Mouse (Mus musculus) erythroblast, embryonic 14.5 days (primary cell): Measurements from ENCODE around the gene Fgfrl1. TPM values are rescaled to one million over a fixed set of nuclear protein-coding genes. Genes with fewer than 3 reads are reported as not detected.

Experiments
- H3K27me3 ChIP-seq: 2 replicates; pipeline ENCODE4 v1.6.1; 2012; ENCODE audit warnings: inconsistent platforms; ENCODE audit not compliant: control insufficient read depth
- H3K36me3 ChIP-seq: 2 replicates; pipeline ENCODE4 v1.6.1; 2012; ENCODE audit warnings: mild to moderate bottlenecking, inconsistent platforms; ENCODE audit not compliant: control insufficient read depth
- H3K4me1 ChIP-seq: 2 replicates; pipeline ENCODE4 v1.6.1; 2012; ENCODE audit warnings: inconsistent platforms; ENCODE audit not compliant: control insufficient read depth
- H3K4me3 ChIP-seq: replicated peaks from 2 replicates; pipeline ENCODE3; 2012; ENCODE audit warnings: moderate library complexity, mild to moderate bottlenecking, inconsistent platforms
- H3K9me3 ChIP-seq: 2 replicates; pipeline ENCODE4 v1.6.1; 2012; ENCODE audit warnings: low read length, inconsistent platforms, mixed read lengths; ENCODE audit not compliant: control insufficient read depth
- GATA1 ChIP-seq: IDR thresholded peaks from 2 replicates; pipeline ENCODE4 v1.6.1; 2012; ENCODE audit warnings: low read length, inconsistent platforms, mixed read lengths
- TAL1 ChIP-seq: IDR thresholded peaks from 3 replicates; pipeline ENCODE4 v1.6.1; 2012; ENCODE audit warnings: low read length, inconsistent platforms, mixed read lengths
- polyA plus RNA-seq: library from polyadenylated mRNA; stranded (reverse); fragments of >175 nt; gene quantifications from 2 replicates; pipeline ENCODE4 v1.2.3, GENCODE M21; 2012

Fgfrl1 gene
- polyA plus RNA-seq, 1 experiment = 1.8 TPM

DNA sequence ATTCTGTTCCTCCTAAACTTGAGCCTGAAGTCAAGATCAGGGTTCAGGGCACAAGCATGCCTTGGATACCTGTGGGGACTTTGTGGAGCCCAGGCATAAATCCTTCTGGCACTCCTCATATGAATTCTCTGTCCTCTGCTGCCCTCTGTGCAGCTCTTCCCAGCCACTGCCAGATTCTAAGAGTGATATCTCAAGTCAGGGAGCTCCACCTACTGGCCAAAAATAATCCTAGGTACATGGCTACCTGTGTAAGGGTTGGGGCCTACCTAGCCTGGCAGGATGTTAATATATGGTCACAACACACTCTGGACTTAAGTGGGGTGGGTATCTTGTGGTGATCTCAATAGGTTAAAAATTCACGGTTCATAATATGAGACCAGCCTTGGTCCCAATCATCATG is 40.4 kb upstream of the Fgfrl1 start:
- Histone ChIP-seq H3K4me3 (no peak overlapping the region), H3K9me3 (no peaks in the 10 kb centered on the region), H3K36me3 (peaks cover 95% of the 10 kb centered on the region), H3K4me1 (peaks cover 11% of the 10 kb centered on the region), H3K27me3 (no peaks in the 10 kb centered on the region)
- TF ChIP-seq GATA1 (no peak), TAL1 (no peak)

DNA sequence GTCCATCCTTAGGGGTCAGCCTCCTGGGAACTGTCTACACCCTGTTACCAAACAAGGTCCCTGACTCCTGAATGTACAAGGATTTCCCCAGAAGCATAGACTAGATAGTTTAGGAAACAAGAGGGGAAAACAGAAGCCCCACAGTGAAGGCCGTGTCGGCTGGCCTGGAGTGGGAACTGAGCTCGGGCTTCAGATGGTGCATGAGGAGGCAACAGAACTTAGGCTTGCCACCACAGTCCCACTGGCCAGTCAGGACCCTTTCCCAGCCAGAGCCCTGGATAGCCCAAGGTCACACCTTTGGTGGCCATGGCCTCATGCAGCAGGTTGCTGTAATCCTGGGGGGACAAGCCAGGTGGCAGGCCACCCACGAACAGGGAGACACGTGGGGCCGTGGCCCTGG is 38.8 kb upstream of the Fgfrl1 start:
- TF ChIP-seq TAL1 (no peak), GATA1 (no peak)
- Histone ChIP-seq H3K36me3 (peaks cover 94% of the 10 kb centered on the region), H3K4me3 (no peak overlapping the region), H3K27me3 (no peaks in the 10 kb centered on the region), H3K9me3 (no peaks in the 10 kb centered on the region), H3K4me1 (peaks cover 12% of the 10 kb centered on the region)

GRCm38 (mm10) chr5:108654444-108654990 is 37.7 kb upstream of the Fgfrl1 start:
- H3K9me3 ChIP-seq = no peaks in the 10 kb centered on the region
- H3K27me3 ChIP-seq = no peaks in the 10 kb centered on the region
- H3K36me3 ChIP-seq = peaks cover 84% of the 10 kb centered on the region
- peaks cover 22% of the 10 kb centered on the region for H3K4me1 ChIP-seq
- no peak for TF ChIP-seq GATA1
- TF ChIP-seq TAL1 = no peak
- no peak overlapping the region for H3K4me3 ChIP-seq

GRCm38 (mm10) chr5:108655381-108655780 is 36.8 kb upstream of the Fgfrl1 start:
- Histone ChIP-seq H3K27me3 (no peaks in the 10 kb centered on the region), H3K36me3 (peaks cover 76% of the 10 kb centered on the region), H3K4me1 (peaks cover 31% of the 10 kb centered on the region), H3K9me3 (no peaks in the 10 kb centered on the region), H3K4me3 (no peak overlapping the region)
- TF ChIP-seq TAL1 (no peak), GATA1 (no peak)

DNA sequence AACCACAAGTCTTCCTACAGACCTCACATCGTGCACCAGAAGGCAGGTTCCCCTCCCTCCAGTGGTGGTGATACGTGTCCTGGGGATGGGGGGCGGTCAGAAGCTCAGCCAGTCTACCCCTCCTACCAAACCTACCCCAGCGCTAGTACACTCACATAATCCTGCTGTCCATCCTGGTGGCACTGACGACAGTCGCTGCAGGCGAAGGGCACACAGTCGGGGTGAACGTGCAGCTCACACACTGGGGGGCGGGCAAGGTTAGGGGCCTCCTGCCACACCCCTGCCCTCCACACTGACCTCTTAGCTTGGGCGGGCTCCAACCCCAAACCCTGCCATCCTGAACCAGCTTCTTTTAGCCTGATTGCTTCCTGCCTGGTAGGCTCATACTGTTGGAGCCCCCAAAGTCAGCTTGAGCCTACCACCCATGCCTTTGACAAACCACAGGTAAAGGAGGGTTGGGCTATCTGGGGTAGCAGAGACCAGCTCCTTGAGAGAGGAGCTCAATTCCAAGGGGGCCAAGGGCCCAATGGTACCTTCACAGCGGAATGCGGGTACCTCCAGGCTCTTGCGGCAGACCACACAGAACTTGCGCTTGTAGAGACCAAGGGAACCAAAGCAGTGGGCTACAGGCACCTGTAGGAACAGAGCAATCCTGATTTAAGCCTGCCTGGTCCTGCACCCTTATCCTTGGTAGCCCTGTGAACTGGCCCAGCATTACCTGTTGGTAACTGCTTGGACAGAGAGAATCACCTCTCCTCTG is 36.1 kb upstream of the Fgfrl1 start:
- no peak for TF ChIP-seq TAL1
- TF ChIP-seq GATA1 = no peak
- peaks cover 34% of the 10 kb centered on the region for H3K4me1 ChIP-seq
- no peak overlapping the region for H3K4me3 ChIP-seq
- H3K27me3 ChIP-seq = no peaks in the 10 kb centered on the region
- peaks cover 69% of the 10 kb centered on the region for H3K36me3 ChIP-seq
- H3K9me3 ChIP-seq = no peaks in the 10 kb centered on the region

DNA sequence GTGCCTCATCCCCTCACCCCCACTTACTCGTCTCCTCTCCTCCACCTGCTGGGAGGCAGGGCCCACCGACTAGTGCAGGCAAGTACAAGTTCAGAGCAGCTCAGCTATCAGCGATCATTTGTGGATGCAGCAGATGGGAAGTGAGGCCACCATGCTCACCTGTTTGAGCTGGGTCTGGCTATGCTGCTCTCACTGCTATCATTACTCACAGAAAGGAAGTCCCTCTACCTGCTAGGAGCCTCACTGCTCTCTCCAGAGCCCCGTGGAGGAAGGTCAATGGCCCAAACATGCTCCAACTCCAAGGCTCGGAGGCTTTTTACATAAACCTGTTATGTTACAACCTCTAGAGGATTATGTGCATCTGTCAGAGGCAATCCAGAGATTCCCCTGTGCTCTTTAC is 34.8 kb upstream of the Fgfrl1 start:
- Histone ChIP-seq H3K27me3 (no peaks in the 10 kb centered on the region), H3K4me3 (no peak overlapping the region), H3K9me3 (no peaks in the 10 kb centered on the region), H3K36me3 (peaks cover 58% of the 10 kb centered on the region), H3K4me1 (peaks cover 36% of the 10 kb centered on the region)
- TF ChIP-seq GATA1 (no peak), TAL1 (no peak)

DNA sequence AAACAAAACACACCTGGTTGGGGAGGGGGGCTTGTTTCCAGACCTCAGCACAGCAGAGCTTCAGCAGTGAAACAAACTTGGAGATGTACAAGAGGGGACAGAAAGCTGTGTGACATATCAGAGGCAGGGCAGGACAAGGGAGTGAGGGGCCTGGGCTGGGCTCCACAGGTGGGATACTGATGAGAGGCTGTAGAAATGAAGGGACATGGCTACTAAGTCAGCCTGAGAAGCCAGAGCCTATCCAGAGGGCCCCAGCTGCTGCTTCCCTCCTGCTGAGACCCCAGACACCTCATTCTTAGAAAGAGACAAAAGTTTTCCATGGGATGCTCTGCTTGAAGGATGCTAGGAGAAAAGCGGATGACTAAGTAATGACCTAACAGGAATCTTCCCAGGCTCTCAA is 33.6 kb upstream of the Fgfrl1 start:
- no peak overlapping the region for H3K4me3 ChIP-seq
- TF ChIP-seq TAL1 = no peak
- TF ChIP-seq GATA1 = no peak
- peaks cover 36% of the 10 kb centered on the region for H3K4me1 ChIP-seq
- H3K9me3 ChIP-seq = no peaks in the 10 kb centered on the region
- H3K27me3 ChIP-seq = no peaks in the 10 kb centered on the region
- peaks cover 46% of the 10 kb centered on the region for H3K36me3 ChIP-seq

DNA sequence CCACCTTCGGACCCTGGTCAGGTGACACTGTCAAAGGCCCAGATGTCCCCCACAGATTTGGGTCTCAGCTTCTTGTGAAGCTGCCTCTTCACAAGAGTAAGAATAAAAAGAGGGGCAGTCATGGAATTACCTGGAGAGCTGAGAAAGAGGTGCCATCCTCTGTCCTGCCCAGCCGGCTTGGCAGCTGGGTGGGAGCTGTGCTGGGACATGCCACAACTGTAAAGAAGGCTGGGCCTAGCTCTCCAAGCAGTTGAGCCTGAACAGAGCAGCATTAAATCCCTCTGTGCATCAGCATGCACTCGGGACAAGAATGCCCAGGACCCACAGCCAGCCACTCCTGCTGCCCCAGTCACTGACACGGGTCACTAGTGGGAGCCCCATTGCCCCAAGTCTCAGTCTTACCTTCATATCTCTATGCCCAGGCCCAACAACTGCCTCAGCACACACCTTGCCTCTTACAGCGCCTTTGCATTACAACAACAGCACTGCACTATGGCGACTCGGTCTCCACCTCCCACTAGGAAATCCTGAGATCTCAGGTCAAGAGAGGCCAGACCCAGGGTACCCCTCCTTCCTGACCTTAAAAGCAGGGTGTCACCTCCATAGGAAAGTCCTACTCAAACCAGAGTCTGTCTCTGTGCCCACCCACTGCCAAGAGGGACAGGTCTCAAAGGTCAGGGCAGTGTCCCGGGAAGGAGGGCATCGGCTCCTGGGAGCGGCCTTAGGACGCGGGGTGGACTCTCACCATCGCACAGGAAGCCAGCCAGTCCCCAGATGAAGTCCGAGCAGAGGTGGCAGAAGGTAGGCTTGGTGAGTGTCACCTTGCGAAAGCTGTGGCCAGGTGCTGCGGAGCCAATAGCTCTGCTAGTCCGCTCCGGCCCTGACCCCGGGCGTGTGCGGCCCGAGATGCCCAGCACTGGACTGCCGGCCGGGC is 32.2 kb upstream of the Fgfrl1 start, which contains the start of gene Idua:
Idua (plus strand) TSS at position 634 of the 934 bp plus-strand sequence.
- H3K9me3 ChIP-seq = no peaks in the 10 kb centered on the region
- H3K4me1 ChIP-seq = peaks cover 36% of the 10 kb centered on the region

More for the DNA sequence above, 32.2 kb upstream of the Fgfrl1 start, which contains the start of gene Idua:
- no peaks in the 10 kb centered on the region for H3K27me3 ChIP-seq
- peaks cover 32% of the 10 kb centered on the region for H3K36me3 ChIP-seq
- H3K4me3 ChIP-seq = peak within 1 kb of the TSS; percentile 84
- no peak for TF ChIP-seq TAL1
- no peak for TF ChIP-seq GATA1
